Mouse (Mus musculus) thymus, postnatal 25 days (tissue): ENCODE measurements around the gene Arrdc2.

Source experiments
- DNase-seq: peaks from one replicate; pipeline ENCODE4 v3.0.0; 2022

The Arrdc2 gene

GRCm38 (mm10) chr8:70863956-70864711 lies 24.6 kb upstream of the Arrdc2 start:
- DNase-seq: no peak

- no peak for DNase-seq
Observed at GRCm38 (mm10) chr8:70862824-70863641, 23.5 kb upstream of the Arrdc2 start, which contains the start of gene Kcnn1. Gene Kcnn1, minus strand, starts transcription at chr8:70863258.

- no peak for DNase-seq
Observed at GRCm38 (mm10) chr8:70857516-70857915, 18.0 kb upstream of the Arrdc2 start.

GRCm38 (mm10) chr8:70856541-70857197 lies 17.1 kb upstream of the Arrdc2 start:
- no peak for DNase-seq

GRCm38 (mm10) chr8:70856028-70856427 lies 16.5 kb upstream of the Arrdc2 start:
- DNase-seq: no peak

- no peak for DNase-seq
Observed at GRCm38 (mm10) chr8:70853863-70854262, 14.3 kb upstream of the Arrdc2 start.

GRCm38 (mm10) chr8:70852595-70853231 lies 13.2 kb upstream of the Arrdc2 start:
- DNase-seq: no peak

- no peak for DNase-seq
Observed at GRCm38 (mm10) chr8:70851837-70852236, 12.3 kb upstream of the Arrdc2 start.

- no peak for DNase-seq
Observed at GRCm38 (mm10) chr8:70850947-70851346, 11.4 kb upstream of the Arrdc2 start.

GRCm38 (mm10) chr8:70850132-70850845 lies 10.8 kb upstream of the Arrdc2 start:
- DNase-seq: no peak

GRCm38 (mm10) chr8:70849333-70849990 lies 9.9 kb upstream of the Arrdc2 start:
- no peak for DNase-seq

GRCm38 (mm10) chr8:70846371-70847154 lies 7.0 kb upstream of the Arrdc2 start:
- DNase-seq: peak; percentile 64

GRCm38 (mm10) chr8:70845108-70845507 lies 5.6 kb upstream of the Arrdc2 start:
- no peak for DNase-seq

- peak; percentile 90 for DNase-seq
Observed at GRCm38 (mm10) chr8:70844523-70844922, 5.0 kb upstream of the Arrdc2 start.

GRCm38 (mm10) chr8:70843941-70844340 lies 4.4 kb upstream of the Arrdc2 start:
- no peak for DNase-seq

- DNase-seq: no peak
Observed at GRCm38 (mm10) chr8:70843214-70843773, 3.8 kb upstream of the Arrdc2 start.

GRCm38 (mm10) chr8:70842484-70842883 lies 3.0 kb upstream of the Arrdc2 start:
- DNase-seq: no peak

- peak; percentile 91 for DNase-seq
Observed at GRCm38 (mm10) chr8:70841147-70842072, 1.9 kb upstream of the Arrdc2 start.

- peak; percentile 11 for DNase-seq
Observed at GRCm38 (mm10) chr8:70840590-70840989, 1.1 kb upstream of the Arrdc2 start.
